Mouse (Mus musculus) brain, embryonic 14.5 days (tissue): ENCODE data around the gene Tmprss11a.

Source experiments
- CTCF ChIP-seq: fragments of 200-500 bp; IDR thresholded peaks from 2 replicates; pipeline ENCODE4 v1.5.1; 2012; ENCODE audit warnings: inconsistent platforms, mild to moderate bottlenecking, moderate library complexity, borderline replicate concordance; ENCODE audit not compliant: insufficient read depth, insufficient read length; ENCODE audit errors: extremely low read depth
- POLR2A ChIP-seq: fragments of 200-500 bp; IDR thresholded peaks from 2 replicates; pipeline ENCODE4 v1.6.1; 2012; ENCODE audit warnings: mild to moderate bottlenecking, inconsistent platforms, borderline replicate concordance; ENCODE audit not compliant: poor library complexity, insufficient read depth, insufficient read length, severe bottlenecking; ENCODE audit errors: extremely low read depth

GRCm38 (mm10) chr5:86410815-86411214 lies 58.0 kb downstream of the Tmprss11a start:
- TF ChIP-seq CTCF (peak; percentile 16; the same call in 1 of the 2 replicates), POLR2A (no peak)
